Mouse (Mus musculus) stomach, postnatal 0 days (tissue): ENCODE data around the gene Pdcl. TPM values are rescaled to one million over a fixed set of nuclear protein-coding genes. Genes with fewer than 3 reads are reported as not detected.

ENCODE experiments used
- ATAC-seq: fragments of 200-750 bp; cut with Nextera tagmentation; 2 replicates; pipeline ENCODE4 v1.8.0; 2017; ENCODE audit not compliant: low FRiP score, low TSS enrichment
- DNase-seq: peaks from one replicate; pipeline ENCODE4 v3.0.0-alpha.2; 2016; ENCODE audit warnings: low spot score
- H3K27ac ChIP-seq: fragments of 300-500 bp; sonication (generic); replicated peaks from 2 replicates; pipeline ENCODE4 v1.5.1; 2014; ENCODE audit warnings: mild to moderate bottlenecking, control low read depth
- H3K27me3 ChIP-seq: fragments of 300-500 bp; sonication (generic); 2 replicates; pipeline ENCODE4 v1.6.1; 2014; ENCODE audit warnings: low read length; ENCODE audit not compliant: control insufficient read depth, insufficient read depth
- H3K36me3 ChIP-seq: fragments of 300-500 bp; sonication (generic); 2 replicates; pipeline ENCODE4 v1.6.1; 2014; ENCODE audit warnings: low read length, mixed read lengths; ENCODE audit not compliant: control insufficient read depth, insufficient read depth
- H3K4me1 ChIP-seq: fragments of 300-500 bp; sonication (generic); replicated peaks from 2 replicates; pipeline ENCODE4 v1.6.1; 2014; ENCODE audit warnings: antibody characterized with exemption; ENCODE audit not compliant: control insufficient read depth, insufficient read depth
- H3K4me2 ChIP-seq: fragments of 300-500 bp; sonication (generic); replicated peaks from 2 replicates; pipeline ENCODE4 v1.6.1; 2014; ENCODE audit warnings: low read depth, mild to moderate bottlenecking, control low read depth, moderate library complexity
- H3K4me3 ChIP-seq: fragments of 300-500 bp; sonication (generic); 2 replicates; pipeline ENCODE4 v1.5.1; 2014; ENCODE audit warnings: low read depth, low read length, control low read depth
- H3K9ac ChIP-seq: fragments of 300-500 bp; sonication (generic); 2 replicates; pipeline ENCODE4 v1.6.1; 2014; ENCODE audit warnings: mild to moderate bottlenecking, low read length, control low read depth, mixed read lengths
- H3K9me3 ChIP-seq: fragments of 300-500 bp; sonication (generic); 2 replicates; pipeline ENCODE4 v1.6.1; 2016; ENCODE audit warnings: low read length; ENCODE audit not compliant: control insufficient read depth
- CTCF ChIP-seq: IDR thresholded peaks from 2 replicates; pipeline ENCODE4 v1.5.1; 2016; ENCODE audit warnings: antibody characterized with exemption, low read depth, mild to moderate bottlenecking, moderate library complexity
- EP300 ChIP-seq: optimal IDR thresholded peaks from 2 replicates; pipeline ENCODE3; 2016; ENCODE audit warnings: antibody characterized with exemption
- WGBS: fragments of 180-500 bp; shearing (Covaris S2); extraction: QIAGEN DNeasy Blood & Tissue Kit; methylation state at CpG from one replicate; pipeline ENCODE4 v1.1.7; 2014; 5-methylcytosine and 5-hydroxymethylcytosine counted together
- polyA plus RNA-seq: library from polyadenylated mRNA; unstranded; fragments of >200 nt; fragmentation: Nextera tagmentation; extraction: Ambion mirVana; gene quantifications from 2 replicates; pipeline ENCODE4 v1.2.1, GENCODE M21; 2015

Gene Pdcl
- polyA plus RNA-seq, 1 experiment from 2014 or later: 26.8 TPM

DNA sequence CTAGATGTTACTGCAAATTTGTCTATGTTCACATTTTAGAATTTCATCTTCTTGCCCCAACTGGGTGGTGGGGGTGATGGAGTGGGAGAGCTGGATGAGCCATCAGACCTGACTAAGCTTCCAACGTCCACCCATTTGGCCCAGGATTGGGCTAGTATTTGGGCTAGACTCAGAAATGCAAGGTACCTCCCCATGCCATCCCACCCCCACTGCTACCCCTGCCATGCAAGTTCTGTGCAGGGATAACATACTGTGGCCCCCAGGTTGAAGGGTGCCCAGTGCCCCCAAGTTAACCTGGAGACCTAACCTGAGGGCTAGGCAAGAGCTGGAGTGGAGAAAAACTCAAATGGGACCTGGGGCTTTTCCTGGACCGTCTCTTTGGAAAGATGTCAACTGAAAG is 776 bp upstream of the Pdcl start:
- 94% methylated on average over 2 of the region's 2 CpGs for WGBS
- TF ChIP-seq CTCF: no peak
- TF ChIP-seq EP300: no peak
- no peak overlapping the region for H3K27ac ChIP-seq
- DNase-seq (no peak), ATAC-seq (no peak)
- peak overlapping the region; percentile 65; the same call in 1 of the 2 replicates for H3K4me2 ChIP-seq
- no peak overlapping the region for H3K9ac ChIP-seq
- H3K4me3 ChIP-seq: no peak overlapping the region
- H3K9me3 ChIP-seq: no peaks in the 10 kb centered on the region
- H3K36me3 ChIP-seq: peaks cover 5% of the 10 kb centered on the region
- H3K4me1 ChIP-seq: no peaks in the 10 kb centered on the region
- no peaks in the 10 kb centered on the region for H3K27me3 ChIP-seq

- Histone ChIP-seq H3K9me3 (no peaks in the 10 kb centered on the region), H3K4me1 (no peaks in the 10 kb centered on the region), H3K4me3 (no peak overlapping the region), H3K36me3 (peaks cover 21% of the 10 kb centered on the region), H3K4me2 (no peak overlapping the region), H3K27me3 (no peaks in the 10 kb centered on the region), H3K9ac (no peak overlapping the region), H3K27ac (no peak overlapping the region)
- TF ChIP-seq EP300: no peak
- TF ChIP-seq CTCF: no peak
- DNase-seq: no peak
- no peak for ATAC-seq
- 97% methylated on average over 5 of the region's 5 CpGs for WGBS
Measured at GRCm38 (mm10) chr2:37355571-37355970, 3.6 kb downstream of the Pdcl start.

DNA sequence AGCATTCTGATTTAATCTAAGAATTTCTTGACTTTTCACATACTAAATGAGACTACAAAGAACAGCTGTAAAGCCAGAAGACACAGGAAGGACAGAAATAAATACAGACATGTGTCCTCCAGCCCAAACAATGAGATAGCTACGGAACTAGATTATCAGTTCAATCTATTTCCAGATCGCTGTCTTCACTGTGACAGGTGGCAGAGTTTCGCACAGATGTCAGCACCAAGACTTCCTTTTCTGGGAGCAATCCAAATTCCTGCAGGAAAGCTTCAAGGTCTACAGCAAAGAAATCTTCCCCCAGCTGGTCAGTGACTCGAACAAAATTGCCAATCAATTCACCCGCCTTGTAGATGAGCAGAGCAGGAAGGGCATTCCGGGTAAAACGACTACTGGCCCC is 7.5 kb downstream of the Pdcl start:
- H3K9me3 ChIP-seq: no peaks in the 10 kb centered on the region
- H3K27me3 ChIP-seq: no peaks in the 10 kb centered on the region
- WGBS: 84% methylated on average over 7 of the region's 7 CpGs
- DNase-seq (no peak), ATAC-seq (0 out of 2 replicates have a peak, but pooled peaks have one; percentile 4)
- TF ChIP-seq CTCF (no peak), EP300 (no peak)
- no peak overlapping the region for H3K27ac ChIP-seq
- H3K4me2 ChIP-seq: no peak overlapping the region
- H3K9ac ChIP-seq: no peak overlapping the region
- H3K4me1 ChIP-seq: no peaks in the 10 kb centered on the region
- no peak overlapping the region for H3K4me3 ChIP-seq
- H3K36me3 ChIP-seq: peaks cover 21% of the 10 kb centered on the region

- Histone ChIP-seq H3K9ac (no peak overlapping the region), H3K9me3 (no peaks in the 10 kb centered on the region), H3K27ac (no peak overlapping the region), H3K36me3 (no peaks in the 10 kb centered on the region), H3K4me3 (no peak overlapping the region), H3K4me2 (no peak overlapping the region), H3K4me1 (no peaks in the 10 kb centered on the region), H3K27me3 (no peaks in the 10 kb centered on the region)
- ATAC-seq (no peak), DNase-seq (peak; percentile 51)
- TF ChIP-seq EP300: no peak
- peak; percentile 80 for TF ChIP-seq CTCF
- WGBS: 49% methylated on average over 10 of the region's 10 CpGs
Measured at GRCm38 (mm10) chr2:37338497-37339187, 20.5 kb downstream of the Pdcl start.

DNA sequence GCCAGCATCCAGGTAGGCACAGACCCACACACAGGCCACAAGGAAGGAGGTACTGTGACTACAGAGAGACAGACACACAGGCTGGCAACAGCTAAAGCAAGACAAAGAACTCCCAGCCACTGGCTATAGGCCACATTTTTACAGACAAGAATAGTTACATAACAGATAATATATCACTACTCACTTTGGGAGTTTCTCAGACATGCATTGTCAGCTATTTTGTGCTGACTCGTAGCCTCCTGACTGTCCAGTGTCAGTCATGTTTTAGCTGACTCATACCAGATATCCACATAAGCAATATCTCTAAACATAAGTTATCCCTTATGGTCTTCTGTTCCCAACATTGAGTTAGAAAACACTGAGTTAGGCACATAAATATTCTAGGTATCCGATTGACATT is 25.8 kb downstream of the Pdcl start:
- ATAC-seq (no peak), DNase-seq (no peak)
- Histone ChIP-seq H3K9me3 (no peaks in the 10 kb centered on the region), H3K9ac (no peak overlapping the region), H3K4me3 (no peak overlapping the region), H3K36me3 (no peaks in the 10 kb centered on the region), H3K27me3 (no peaks in the 10 kb centered on the region), H3K27ac (no peak overlapping the region), H3K4me1 (no peaks in the 10 kb centered on the region; the same call in 1 of the 2 replicates), H3K4me2 (no peak overlapping the region)
- WGBS: 66% methylated on average over 2 of the region's 2 CpGs
- TF ChIP-seq EP300 (no peak), CTCF (no peak)

DNA sequence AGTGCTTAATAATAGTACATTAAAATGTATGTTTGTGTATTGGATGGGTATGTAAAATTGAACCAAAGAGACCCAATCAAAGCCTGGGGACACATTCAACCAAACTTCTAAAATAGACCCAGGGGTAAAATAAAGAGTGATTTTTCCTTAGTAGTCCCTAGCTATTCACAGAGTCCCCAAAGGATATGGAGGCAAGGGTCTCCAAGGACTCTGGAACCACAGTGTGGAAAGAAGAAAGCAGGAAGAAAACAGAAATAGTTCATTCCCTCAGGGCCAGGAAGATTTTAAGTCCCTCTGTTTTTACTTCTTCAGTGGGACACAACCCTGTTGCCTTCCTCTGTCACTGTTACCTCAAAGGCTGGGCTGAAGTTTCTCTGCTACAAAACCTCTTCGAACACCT is 32.9 kb downstream of the Pdcl start, which contains the start of gene Olfr368:
TSS of gene Olfr368 (plus strand) at position 301 of the 400 bp plus-strand sequence.
- ATAC-seq: no peak
- Histone ChIP-seq H3K9ac (no peak within 1 kb of the TSS), H3K4me2 (no peak within 1 kb of the TSS), H3K9me3 (no peaks in the 10 kb centered on the region), H3K27ac (no peak within 1 kb of the TSS), H3K27me3 (no peaks in the 10 kb centered on the region), H3K4me3 (no peak within 1 kb of the TSS), H3K4me1 (no peaks in the 10 kb centered on the region), H3K36me3 (no peaks in the 10 kb centered on the region)
- TF ChIP-seq EP300 (no peak), CTCF (no peak)
- WGBS: 94% methylated on average over 1 of the region's 1 CpGs
- no peak for DNase-seq

Other genes starting within 250 kb of the Pdcl start
- not detected in 2 replicates for gene Olfr362, start 241.4 kb downstream of the Pdcl start, polyA plus RNA-seq
- gene Olfr364-ps1, start 220.0 kb downstream of the Pdcl start, polyA plus RNA-seq: not detected in 2 replicates
- not detected in 2 replicates for gene Olfr365, start 171.1 kb downstream of the Pdcl start, polyA plus RNA-seq
- gene Olfr366, start 147.8 kb downstream of the Pdcl start, polyA plus RNA-seq: not detected in 2 replicates
- gene Olfr368, start 32.8 kb downstream of the Pdcl start, polyA plus RNA-seq: not detected in 2 replicates
- 5.5 and 5.7 TPM in 2 replicates for gene Rc3h2, start 63.6 kb upstream of the Pdcl start, polyA plus RNA-seq
- gene Zbtb26, start 83.8 kb upstream of the Pdcl start, polyA plus RNA-seq: 1.7 and 1.9 TPM in 2 replicates
- 3.1 and 3.2 TPM in 2 replicates for gene Zbtb6, start 83.8 kb upstream of the Pdcl start, polyA plus RNA-seq
- 17.3 and 17.4 TPM in 2 replicates for gene Rabgap1, start 83.9 kb upstream of the Pdcl start, polyA plus RNA-seq
- gene Gpr21, start 157.0 kb upstream of the Pdcl start, polyA plus RNA-seq: 0.29 and 0.69 TPM in 2 replicates